Mouse (Mus musculus) midbrain, embryonic 11.5 days (tissue): ENCODE measurements around the gene Eif4ebp2. TPM values are rescaled to one million over a fixed set of nuclear protein-coding genes. Genes with fewer than 3 reads are reported as not detected.

Experiments used
- ATAC-seq: fragments of 200-750 bp; cut with Nextera tagmentation; 2 replicates; pipeline ENCODE4 v1.8.0; 2017; ENCODE audit warnings: moderate TSS enrichment, moderate library complexity; ENCODE audit not compliant: low FRiP score
- DNase-seq: peaks from one replicate; pipeline ENCODE4 v3.0.0; 2015; ENCODE audit warnings: low spot score; ENCODE audit errors: missing footprints
- H3K27ac ChIP-seq: fragments of 300-500 bp; sonication (generic); 2 replicates; pipeline ENCODE4 v1.5.1; 2014; ENCODE audit warnings: low read depth, low read length
- H3K27me3 ChIP-seq: fragments of 300-500 bp; sonication (generic); 2 replicates; pipeline ENCODE4 v1.6.1; 2014; ENCODE audit warnings: mild to moderate bottlenecking, low read length, moderate library complexity, mixed read lengths; ENCODE audit not compliant: control insufficient read depth, insufficient read depth
- H3K36me3 ChIP-seq: fragments of 300-500 bp; sonication (generic); 2 replicates; pipeline ENCODE4 v1.6.1; 2014; ENCODE audit warnings: mild to moderate bottlenecking, low read length, moderate library complexity, mixed read lengths; ENCODE audit not compliant: control insufficient read depth, insufficient read depth
- H3K4me1 ChIP-seq: fragments of 300-500 bp; sonication (generic); 2 replicates; pipeline ENCODE4 v1.6.1; 2014; ENCODE audit warnings: low read length; ENCODE audit not compliant: control insufficient read depth, insufficient read depth
- H3K4me2 ChIP-seq: fragments of 300-500 bp; sonication (generic); 2 replicates; pipeline ENCODE4 v1.6.1; 2014; ENCODE audit warnings: mild to moderate bottlenecking, moderate library complexity
- H3K4me3 ChIP-seq: fragments of 300-500 bp; sonication (generic); 2 replicates; pipeline ENCODE4 v1.5.1; 2014; ENCODE audit warnings: low read depth, low read length
- H3K9ac ChIP-seq: fragments of 300-500 bp; sonication (generic); 2 replicates; pipeline ENCODE4 v1.6.1; 2014; ENCODE audit warnings: low read length
- H3K9me3 ChIP-seq: fragments of 300-500 bp; sonication (generic); 2 replicates; pipeline ENCODE4 v1.6.1; 2016; ENCODE audit warnings: low read length; ENCODE audit not compliant: control insufficient read depth
- WGBS: fragments of 180-500 bp; shearing (Covaris S2); extraction: QIAGEN DNeasy Blood & Tissue Kit; methylation state at CpG from one replicate; pipeline ENCODE4 v1.1.7; 2014; 5-methylcytosine and 5-hydroxymethylcytosine counted together
- polyA plus RNA-seq: library from polyadenylated mRNA; unstranded; fragments of >200 nt; fragmentation: Nextera tagmentation; extraction: Ambion mirVana; gene quantifications from 2 replicates; pipeline ENCODE4 v1.2.1, GENCODE M21; 2014

The Eif4ebp2 gene
- polyA plus RNA-seq, 1 experiment from 2014 or later, result 32.6 TPM

GRCm38 (mm10) chr10:61486551-61487339, 34.3 kb upstream of the Eif4ebp2 start:
- Histone ChIP-seq H3K27ac (no peak overlapping the region), H3K27me3 (no peaks in the 10 kb centered on the region), H3K9me3 (no peaks in the 10 kb centered on the region), H3K9ac (no peak overlapping the region), H3K4me1 (no peaks in the 10 kb centered on the region; the same call in 1 of the 2 replicates), H3K4me2 (no peak overlapping the region), H3K4me3 (no peak overlapping the region), H3K36me3 (no peaks in the 10 kb centered on the region)
- 89% methylated on average over 8 of the region's 8 CpGs for WGBS
- ATAC-seq (no peak), DNase-seq (no peak)

GRCm38 (mm10) chr10:61484801-61485200, 32.3 kb upstream of the Eif4ebp2 start:
- H3K4me2 ChIP-seq, result no peak overlapping the region
- 81% methylated on average over 11 of the region's 11 CpGs for WGBS
- no peaks in the 10 kb centered on the region; the same call in 1 of the 2 replicates for H3K4me1 ChIP-seq
- DNase-seq (no peak), ATAC-seq (no peak)
- no peaks in the 10 kb centered on the region for H3K36me3 ChIP-seq
- H3K4me3 ChIP-seq, result no peak overlapping the region
- no peak overlapping the region for H3K27ac ChIP-seq
- H3K9me3 ChIP-seq, result no peaks in the 10 kb centered on the region
- no peaks in the 10 kb centered on the region for H3K27me3 ChIP-seq
- no peak overlapping the region for H3K9ac ChIP-seq

- no peak for DNase-seq
- H3K9me3 ChIP-seq, result no peaks in the 10 kb centered on the region
Observed at GRCm38 (mm10) chr10:61482771-61483170, 30.3 kb upstream of the Eif4ebp2 start.

GRCm38 (mm10) chr10:61480488-61480887, 28.0 kb upstream of the Eif4ebp2 start:
- Histone ChIP-seq H3K9ac (no peak overlapping the region), H3K36me3 (no peaks in the 10 kb centered on the region), H3K9me3 (no peaks in the 10 kb centered on the region), H3K4me2 (no peak overlapping the region), H3K27me3 (no peaks in the 10 kb centered on the region), H3K4me3 (no peak overlapping the region), H3K27ac (no peak overlapping the region), H3K4me1 (peaks cover 3% of the 10 kb centered on the region; the same call in 1 of the 2 replicates)
- ATAC-seq (no peak), DNase-seq (no peak)
- WGBS, result 61% methylated on average over 1 of the region's 1 CpGs

More at GRCm38 (mm10) chr10:61482771-61483170, 30.3 kb upstream of the Eif4ebp2 start:
- 91% methylated on average over 7 of the region's 7 CpGs for WGBS
- Histone ChIP-seq H3K4me2 (no peak overlapping the region), H3K36me3 (no peaks in the 10 kb centered on the region), H3K4me1 (no peaks in the 10 kb centered on the region; the same call in 1 of the 2 replicates), H3K9ac (no peak overlapping the region), H3K4me3 (no peak overlapping the region), H3K27ac (no peak overlapping the region), H3K27me3 (no peaks in the 10 kb centered on the region)
- no peak for ATAC-seq

DNA sequence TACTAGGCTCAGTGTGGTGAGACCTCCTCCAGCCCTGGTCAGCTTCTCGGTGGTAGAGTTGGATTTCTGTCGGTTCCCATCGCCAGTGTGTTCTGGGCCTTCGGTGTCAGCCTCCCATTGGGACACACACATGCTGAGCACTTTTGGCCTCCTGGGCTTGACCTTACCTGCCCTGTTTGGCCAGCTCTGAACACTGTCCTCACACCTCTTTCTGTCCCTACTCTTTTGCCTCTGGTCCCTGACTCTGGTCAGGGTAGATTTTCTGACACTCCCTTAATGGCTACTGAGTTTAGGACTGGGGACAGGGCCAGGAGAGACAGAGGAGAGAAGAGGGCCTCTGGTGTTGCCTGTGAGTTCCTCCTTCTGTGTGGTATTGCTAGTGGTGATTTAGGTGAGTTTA, 27.5 kb upstream of the Eif4ebp2 start:
- H3K4me2 ChIP-seq, result no peak overlapping the region
- no peak overlapping the region for H3K4me3 ChIP-seq
- H3K27me3 ChIP-seq, result no peaks in the 10 kb centered on the region
- no peak for DNase-seq
- H3K9me3 ChIP-seq, result no peaks in the 10 kb centered on the region
- H3K4me1 ChIP-seq, result peaks cover 3% of the 10 kb centered on the region; the same call in 1 of the 2 replicates
- 94% methylated on average over 4 of the region's 4 CpGs for WGBS
- ATAC-seq, result no peak
- no peak overlapping the region for H3K9ac ChIP-seq
- H3K27ac ChIP-seq, result no peak overlapping the region
- H3K36me3 ChIP-seq, result no peaks in the 10 kb centered on the region

DNA sequence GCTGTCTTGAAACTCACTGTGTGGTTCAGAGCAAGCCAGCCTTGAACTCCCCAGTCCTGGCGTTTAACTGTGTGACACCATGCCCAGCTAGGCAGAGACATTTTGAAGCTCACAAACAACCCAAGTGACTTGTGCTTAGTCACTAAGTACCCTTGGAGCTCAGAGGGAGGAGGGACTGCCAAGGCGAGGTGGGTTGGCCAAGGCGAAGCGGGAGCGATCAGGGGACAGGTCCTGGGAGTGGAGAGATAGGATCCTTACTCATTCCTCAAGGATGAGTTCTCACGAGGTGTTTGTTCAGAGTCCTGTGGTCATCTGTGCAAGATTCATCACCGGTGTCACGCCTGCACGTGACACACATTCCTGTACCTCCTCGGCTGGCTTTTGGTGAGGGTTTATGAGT, 27.0 kb upstream of the Eif4ebp2 start:
- no peak overlapping the region for H3K4me3 ChIP-seq
- H3K9ac ChIP-seq, result no peak overlapping the region
- no peaks in the 10 kb centered on the region for H3K36me3 ChIP-seq
- no peaks in the 10 kb centered on the region for H3K27me3 ChIP-seq
- no peak overlapping the region for H3K4me2 ChIP-seq
- H3K9me3 ChIP-seq, result no peaks in the 10 kb centered on the region
- 88% methylated on average over 10 of the region's 10 CpGs for WGBS
- no peak overlapping the region for H3K27ac ChIP-seq
- H3K4me1 ChIP-seq, result 0 out of 2 replicates have a peak, but pooled peaks cover 3% of the 10 kb centered on the region
- DNase-seq (no peak), ATAC-seq (no peak)

GRCm38 (mm10) chr10:61476440-61477165, 24.1 kb upstream of the Eif4ebp2 start:
- H3K4me1 ChIP-seq, result 0 out of 2 replicates have a peak, but pooled peaks cover 3% of the 10 kb centered on the region
- H3K27me3 ChIP-seq, result no peaks in the 10 kb centered on the region
- WGBS, result 2% methylated on average over 15 of the region's 15 CpGs
- H3K9ac ChIP-seq, result peak overlapping the region; percentile 69
- DNase-seq (no peak), ATAC-seq (peak; percentile 6; the same call in 1 of the 2 replicates)
- H3K4me2 ChIP-seq, result peak overlapping the region; percentile 91
- peak overlapping the region; percentile 51 for H3K4me3 ChIP-seq
- H3K36me3 ChIP-seq, result no peaks in the 10 kb centered on the region
- no peak overlapping the region for H3K27ac ChIP-seq
- H3K9me3 ChIP-seq, result no peaks in the 10 kb centered on the region

DNA sequence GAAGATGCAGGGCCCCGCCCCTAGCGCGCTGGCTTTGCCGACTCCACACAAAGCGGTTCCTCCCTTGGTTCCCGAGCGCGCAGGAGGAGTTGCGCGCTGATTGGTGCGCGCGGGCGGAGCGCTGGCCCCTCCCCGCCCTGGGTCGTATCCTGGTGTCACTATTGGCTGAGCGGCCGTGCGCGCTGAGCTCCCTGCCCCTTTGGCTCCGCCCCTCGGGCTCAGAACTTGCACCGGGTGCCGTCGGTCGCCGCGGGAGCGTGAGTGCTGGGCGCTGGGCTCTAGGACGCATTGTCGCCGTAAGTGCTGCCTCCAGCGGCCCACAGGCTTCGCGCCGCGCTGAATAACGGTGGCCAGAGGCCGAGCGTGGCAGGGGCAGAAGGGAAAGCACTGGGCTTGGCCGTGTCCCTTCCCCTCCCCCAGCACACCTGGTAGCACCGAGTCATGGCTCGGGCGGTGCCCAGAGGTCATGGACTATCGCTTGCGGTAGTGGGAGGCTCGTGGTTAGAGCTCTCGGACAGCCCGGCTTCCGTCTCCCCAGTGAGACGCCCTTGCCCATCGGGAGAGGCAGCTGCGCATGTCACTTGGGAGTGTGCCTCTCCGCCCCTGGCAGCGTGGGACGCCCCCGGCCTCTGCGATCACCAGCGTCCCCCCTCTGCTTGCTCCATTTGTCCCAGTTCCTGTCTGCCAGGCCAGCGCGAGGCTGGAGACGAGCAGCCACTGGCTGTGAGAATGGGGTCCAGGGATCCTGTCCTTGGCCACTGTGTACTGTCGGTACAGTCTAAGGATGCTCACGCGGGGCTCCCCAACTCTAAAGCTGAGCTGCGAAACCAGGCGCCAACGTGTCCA, 23.4 kb upstream of the Eif4ebp2 start, which contains the start of gene Lrrc20:
Gene Lrrc20, plus strand, starts transcription at position 208 of the 846 bp plus-strand sequence.
- peak; percentile 99 for ATAC-seq
- under 1% methylated on average over 69 of the region's 70 CpGs for WGBS
- peak; percentile 99 for DNase-seq

More for the DNA sequence above, 23.4 kb upstream of the Eif4ebp2 start, which contains the start of gene Lrrc20:
- Histone ChIP-seq H3K4me3 (peak within 1 kb of the TSS; percentile 51), H3K36me3 (no peaks in the 10 kb centered on the region), H3K27me3 (no peaks in the 10 kb centered on the region), H3K4me1 (0 out of 2 replicates have a peak, but pooled peaks cover 3% of the 10 kb centered on the region), H3K9me3 (no peaks in the 10 kb centered on the region), H3K27ac (0 out of 2 replicates have a peak within 1 kb of the TSS, but pooled peaks have one; percentile 22), H3K9ac (peak within 1 kb of the TSS; percentile 69), H3K4me2 (peak within 1 kb of the TSS; percentile 91)
